In the genomic region with DNA sequence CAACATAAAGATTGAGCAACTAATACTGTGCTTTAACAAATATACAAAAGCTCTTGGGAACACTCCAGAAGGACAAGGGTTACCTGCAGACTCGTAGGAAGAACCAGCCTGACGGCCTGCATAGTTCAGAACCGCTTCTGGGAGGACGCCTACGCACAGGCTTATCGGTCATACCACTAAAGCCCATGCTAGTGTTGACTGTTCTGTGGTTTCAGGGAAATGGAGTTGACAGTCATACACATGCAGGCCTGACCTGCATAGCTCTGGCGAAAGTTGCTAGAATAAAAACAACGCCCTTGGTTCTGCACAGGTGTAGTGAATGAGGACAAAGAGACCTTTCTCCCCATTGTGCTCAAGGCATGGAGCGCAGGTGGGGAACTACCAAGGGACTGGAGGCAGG, we compare ENCODE assay signal across 24 mouse cellular contexts. TPM values are rescaled to one million over a fixed set of nuclear protein-coding genes. Genes with fewer than 3 reads are reported as not detected.
DNase-seq lines count a peak whose midpoint lies in the region; ATAC-seq and TF ChIP-seq lines count a peak whose summit lies in the region.
"Had no signal": no experiment of that assay in that cellular context is flagged by ENCODE, and none has a peak within 500 bp of the region (broad histone marks: within the 10 kb centered on the region; RNA-seq: fewer than 3 reads in every experiment).

No protein-coding gene starts in this region.

- peak overlapping the region; percentile 87 for H3K27ac ChIP-seq in liver, postnatal 0 days (ENCODE audit: low read depth)
- no peak overlapping the region for H3K27ac ChIP-seq in layer of hippocampus, adult 2 months
- H3K27ac ChIP-seq: embryonic facial prominence, embryonic 15.5 days; hindbrain, postnatal 0 days; midbrain, embryonic 15.5 days had no signal

- 58% methylated on average over 9 of the region's 9 CpGs for WGBS in liver, postnatal 0 days (ENCODE audit: insufficient replicate concordance)

- TF ChIP-seq CTCF in liver, postnatal 0 days (IDR thresholded peaks at IDR 0.05; ENCODE audit: low read depth): no peak
- TF ChIP-seq CTCF in layer of hippocampus, adult 2 months (conservative IDR thresholded peaks at IDR 0.05): no peak

- no peaks in the 10 kb centered on the region for H3K36me3 ChIP-seq in liver, postnatal 0 days (replicated peaks; ENCODE audit: insufficient read depth, low read length)
- H3K36me3 ChIP-seq: embryonic facial prominence, embryonic 15.5 days; heart, embryonic 12.5 days; midbrain, embryonic 15.5 days had no signal

- no peaks in the 10 kb centered on the region for H3K9me3 ChIP-seq in liver, postnatal 0 days (ENCODE audit: low read length)
- H3K9me3 ChIP-seq: embryonic facial prominence, embryonic 15.5 days; heart, embryonic 12.5 days; midbrain, embryonic 15.5 days had no signal

- H3K4me2 ChIP-seq in liver, postnatal 0 days (ENCODE audit: low read depth, low read length): no peak overlapping the region
- H3K4me2 ChIP-seq: embryonic facial prominence, embryonic 15.5 days; heart, embryonic 12.5 days; midbrain, embryonic 15.5 days had no signal

- H3K9ac ChIP-seq in liver, postnatal 0 days (replicated peaks): no peak overlapping the region
- H3K9ac ChIP-seq: embryonic facial prominence, embryonic 15.5 days; heart, embryonic 12.5 days; midbrain, embryonic 15.5 days had no signal

- H3K4me3 ChIP-seq in liver, postnatal 0 days (ENCODE audit: low read depth, low read length): no peak overlapping the region
- H3K4me3 ChIP-seq in layer of hippocampus, adult 2 months: no peak overlapping the region
- H3K4me3 ChIP-seq: embryonic facial prominence, embryonic 15.5 days; heart, embryonic 12.5 days; midbrain, embryonic 15.5 days had no signal

- DNase-seq in urinary bladder, postnatal 14 days (ENCODE audit: low spot score): peak; percentile 75
- DNase-seq in urinary bladder, postnatal 10 days (ENCODE audit: low spot score): no peak
- DNase-seq in liver, postnatal 0 days: peak; percentile 52
- peak; percentile 22 for DNase-seq in lung, postnatal 14 days
- peak; percentile 39 for DNase-seq in yolk sac, embryonic 10.5 days (ENCODE audit: low spot score)
- no peak for DNase-seq in layer of hippocampus, adult 2 months (ENCODE audit: low spot score in 2 of 2)
- DNase-seq in gastrocnemius, postnatal 4 days (ENCODE audit: low spot score in 2 of 2): no peak
- DNase-seq: adrenal gland, postnatal 25 days; cerebellum, adult 2 months; gastrocnemius, postnatal 25 days; kidney, adult 9 months; kidney, postnatal 36 days; layer of hippocampus, postnatal 36 days; retina, postnatal 1 day; thymus, postnatal 14 days had no signal

- H3K4me1 ChIP-seq in liver, postnatal 0 days (ENCODE audit: insufficient read depth): peaks cover 3% of the 10 kb centered on the region; the same call in 1 of the 2 replicates
- H3K4me1 ChIP-seq: embryonic facial prominence, embryonic 15.5 days; heart, embryonic 12.5 days; midbrain, embryonic 15.5 days had no signal

- peak; percentile 53 for TF ChIP-seq EP300 in liver, postnatal 0 days (IDR thresholded peaks at IDR 0.05; ENCODE audit: low read depth)

- ATAC-seq in liver, postnatal 0 days: peak; percentile 96
- ATAC-seq in CD4-positive, CD25-positive, alpha-beta regulatory T cell, adult 4 months: no peak
- ATAC-seq: activated CD4-positive, CD25-positive, alpha-beta regulatory T cell, adult 4 months; hindbrain, postnatal 0 days; midbrain, embryonic 15.5 days; Patski had no signal

- H3K27me3 ChIP-seq in liver, postnatal 0 days (ENCODE audit: insufficient read depth, low read length): no peaks in the 10 kb centered on the region
- H3K27me3 ChIP-seq: embryonic facial prominence, embryonic 15.5 days; heart, embryonic 12.5 days; midbrain, embryonic 15.5 days; Patski had no signal

RNA-seq across cellular contexts. Expression of gene Foxq1, which starts 8.3 kb away (rescaled TPM):
- 3.4 and 4.6 TPM in 2 replicates for polyA plus RNA-seq in liver, postnatal 0 days (2015; fragmentation: Nextera tagmentation; extraction: Ambion mirVana)
- 1 to 10 TPM; 2.8 TPM for total RNA-seq in layer of hippocampus, adult 2 months (2021)
- not detected for total RNA-seq in gastrocnemius, postnatal 4 days (2021)
- not detected for polyA plus RNA-seq in CD4-positive, CD25-positive, alpha-beta regulatory T cell, adult 4 months (2017; shearing (Covaris generic))
- total RNA-seq: gastrocnemius, postnatal 25 days had no signal
- polyA plus RNA-seq: activated CD4-positive, CD25-positive, alpha-beta regulatory T cell, adult 4 months had no signal

RNA-seq across cellular contexts. Expression of gene A530084C06Rik, which starts 11.5 kb away (rescaled TPM):
- polyA plus RNA-seq in liver, postnatal 0 days (2015; fragmentation: Nextera tagmentation; extraction: Ambion mirVana): not detected in 2 replicates
- under 1 TPM; 0.67 to 0.71 TPM for total RNA-seq in layer of hippocampus, adult 2 months (2021)
- total RNA-seq in gastrocnemius, postnatal 4 days (2021): not detected
- polyA plus RNA-seq in CD4-positive, CD25-positive, alpha-beta regulatory T cell, adult 4 months (2017; shearing (Covaris generic)): not detected
- total RNA-seq: gastrocnemius, postnatal 25 days had no signal
- polyA plus RNA-seq: activated CD4-positive, CD25-positive, alpha-beta regulatory T cell, adult 4 months; C2C12; embryonic facial prominence, embryonic 15.5 days; forebrain, embryonic 11.5 days; heart, embryonic 12.5 days; hindbrain, postnatal 0 days; midbrain, embryonic 15.5 days; Patski had no signal

Comparison
In these comparisons a context has a peak if more than half of its experiments do, and no peak if none do; other contexts are left out.
1. DNase-seq: peak in urinary bladder, postnatal 14 days (single experiment), liver, postnatal 0 days (single experiment), lung, postnatal 14 days (single experiment) and yolk sac, embryonic 10.5 days (single experiment); none in urinary bladder, postnatal 10 days (single experiment), layer of hippocampus, adult 2 months (0 of 2) and gastrocnemius, postnatal 4 days (0 of 2).